Mouse (Mus musculus) embryonic facial prominence, embryonic 12.5 days (tissue): ENCODE results near the gene Azin2. TPM values are rescaled to one million over a fixed set of nuclear protein-coding genes. Genes with fewer than 3 reads are reported as not detected.

Experiments used
- ATAC-seq: fragments of 200-750 bp; cut with Nextera tagmentation; 2 replicates; pipeline ENCODE4 v1.8.0; 2017; ENCODE audit not compliant: insufficient number of reproducible peaks, insufficient read depth, low FRiP score, low TSS enrichment
- H3K27ac ChIP-seq: fragments of 300-500 bp; sonication (generic); 2 replicates; pipeline ENCODE4 v1.5.1; 2016; ENCODE audit warnings: mild to moderate bottlenecking
- H3K27me3 ChIP-seq: fragments of 300-500 bp; sonication (generic); 2 replicates; pipeline ENCODE4 v1.6.1; 2016; ENCODE audit warnings: mild to moderate bottlenecking, moderate library complexity
- H3K36me3 ChIP-seq: fragments of 300-500 bp; sonication (generic); 2 replicates; pipeline ENCODE4 v1.6.1; 2016; ENCODE audit warnings: mild to moderate bottlenecking
- H3K4me1 ChIP-seq: fragments of 300-500 bp; sonication (generic); 2 replicates; pipeline ENCODE4 v1.6.1; 2016
- H3K4me2 ChIP-seq: fragments of 300-500 bp; sonication (generic); replicated peaks from 2 replicates; pipeline ENCODE4 v1.6.1; 2016; ENCODE audit warnings: mild to moderate bottlenecking, moderate library complexity
- H3K4me3 ChIP-seq: fragments of 300-500 bp; sonication (generic); 2 replicates; pipeline ENCODE4 v1.5.1; 2016; ENCODE audit warnings: mild to moderate bottlenecking
- H3K9ac ChIP-seq: fragments of 300-500 bp; sonication (generic); 2 replicates; pipeline ENCODE4 v1.6.1; 2016; ENCODE audit warnings: mild to moderate bottlenecking, moderate library complexity
- H3K9me3 ChIP-seq: fragments of 300-500 bp; sonication (generic); 2 replicates; pipeline ENCODE4 v1.6.1; 2016; ENCODE audit warnings: mild to moderate bottlenecking, moderate library complexity
- WGBS: fragments of 180-500 bp; shearing (Covaris S2); methylation state at CpG from one replicate; pipeline ENCODE4 v1.1.7; 2016; 5-methylcytosine and 5-hydroxymethylcytosine counted together
- polyA plus RNA-seq: library from polyadenylated mRNA; unstranded; fragments of >200 nt; fragmentation: Nextera tagmentation; extraction: Ambion mirVana; gene quantifications from 2 replicates; pipeline ENCODE4 v1.2.1, GENCODE M21; 2016

Azin2 gene
- polyA plus RNA-seq, 1 experiment from 2014 or later: 28.8 TPM

- no peaks in the 10 kb centered on the region for H3K9me3 ChIP-seq
- no peak overlapping the region for H3K9ac ChIP-seq
- 36% methylated on average over 8 of the region's 8 CpGs for WGBS
- no peak overlapping the region for H3K4me2 ChIP-seq
- no peak for ATAC-seq
- H3K27me3 ChIP-seq: no peaks in the 10 kb centered on the region
- no peak overlapping the region for H3K27ac ChIP-seq
- no peaks in the 10 kb centered on the region for H3K36me3 ChIP-seq
- H3K4me3 ChIP-seq: no peak overlapping the region
- peaks cover 33% of the 10 kb centered on the region for H3K4me1 ChIP-seq
Measured at GRCm38 (mm10) chr4:128958849-128959248, 3.4 kb downstream of the Azin2 start.

- no peak for ATAC-seq
- no peaks in the 10 kb centered on the region for H3K9me3 ChIP-seq
- H3K9ac ChIP-seq: no peak overlapping the region
- 0 out of 2 replicates have a peak overlapping the region, but pooled peaks have one; percentile 46 for H3K27ac ChIP-seq
- no peak overlapping the region for H3K4me2 ChIP-seq
- WGBS: 81% methylated on average over 11 of the region's 11 CpGs
- no peaks in the 10 kb centered on the region for H3K27me3 ChIP-seq
- H3K36me3 ChIP-seq: no peaks in the 10 kb centered on the region
- H3K4me3 ChIP-seq: no peak overlapping the region
- H3K4me1 ChIP-seq: peaks cover 31% of the 10 kb centered on the region
Measured at GRCm38 (mm10) chr4:128958156-128958555, 4.1 kb downstream of the Azin2 start.

- no peaks in the 10 kb centered on the region for H3K27me3 ChIP-seq
- ATAC-seq: no peak
- H3K4me2 ChIP-seq: no peak overlapping the region
- no peak overlapping the region for H3K9ac ChIP-seq
- H3K27ac ChIP-seq: 0 out of 2 replicates have a peak overlapping the region, but pooled peaks have one; percentile 46
- no peaks in the 10 kb centered on the region for H3K9me3 ChIP-seq
- H3K36me3 ChIP-seq: no peaks in the 10 kb centered on the region
- WGBS: 51% methylated on average over 11 of the region's 11 CpGs
- no peak overlapping the region for H3K4me3 ChIP-seq
- peaks cover 28% of the 10 kb centered on the region for H3K4me1 ChIP-seq
Measured at GRCm38 (mm10) chr4:128957155-128957911, 4.9 kb downstream of the Azin2 start.

- Histone ChIP-seq H3K27ac (no peak overlapping the region), H3K4me1 (peaks cover 17% of the 10 kb centered on the region), H3K9me3 (no peaks in the 10 kb centered on the region), H3K9ac (no peak overlapping the region), H3K4me2 (no peak overlapping the region), H3K4me3 (no peak overlapping the region), H3K27me3 (0 out of 2 replicates have a peak, but pooled peaks cover 6% of the 10 kb centered on the region), H3K36me3 (no peaks in the 10 kb centered on the region)
- 84% methylated on average over 5 of the region's 5 CpGs for WGBS
- no peak for ATAC-seq
Measured at GRCm38 (mm10) chr4:128953851-128954250, 8.4 kb downstream of the Azin2 start.

GRCm38 (mm10) chr4:128950461-128950860 lies 11.8 kb downstream of the Azin2 start:
- Histone ChIP-seq H3K4me3 (no peak overlapping the region), H3K27me3 (0 out of 2 replicates have a peak, but pooled peaks cover 6% of the 10 kb centered on the region), H3K36me3 (no peaks in the 10 kb centered on the region), H3K4me1 (peaks cover 3% of the 10 kb centered on the region; the same call in 1 of the 2 replicates), H3K9me3 (no peaks in the 10 kb centered on the region), H3K27ac (no peak overlapping the region), H3K4me2 (no peak overlapping the region), H3K9ac (no peak overlapping the region)
- no peak for ATAC-seq
- 82% methylated on average over 5 of the region's 5 CpGs for WGBS

GRCm38 (mm10) chr4:128949470-128950005 lies 12.7 kb downstream of the Azin2 start:
- Histone ChIP-seq H3K27me3 (0 out of 2 replicates have a peak, but pooled peaks cover 6% of the 10 kb centered on the region), H3K4me1 (peaks cover 3% of the 10 kb centered on the region; the same call in 1 of the 2 replicates), H3K9me3 (no peaks in the 10 kb centered on the region), H3K4me3 (no peak overlapping the region), H3K4me2 (no peak overlapping the region), H3K27ac (no peak overlapping the region), H3K9ac (no peak overlapping the region), H3K36me3 (no peaks in the 10 kb centered on the region)
- 39% methylated on average over 15 of the region's 15 CpGs for WGBS
- ATAC-seq: no peak

- Histone ChIP-seq H3K36me3 (no peaks in the 10 kb centered on the region), H3K9ac (no peak overlapping the region), H3K27me3 (0 out of 2 replicates have a peak, but pooled peaks cover 6% of the 10 kb centered on the region), H3K4me3 (no peak overlapping the region), H3K9me3 (no peaks in the 10 kb centered on the region), H3K4me1 (peaks cover 3% of the 10 kb centered on the region; the same call in 1 of the 2 replicates), H3K4me2 (no peak overlapping the region), H3K27ac (no peak overlapping the region)
- 25% methylated on average over 6 of the region's 6 CpGs for WGBS
- no peak for ATAC-seq
Measured at GRCm38 (mm10) chr4:128948137-128948674, 14.0 kb downstream of the Azin2 start.

- H3K9ac ChIP-seq: no peak overlapping the region
- no peaks in the 10 kb centered on the region for H3K9me3 ChIP-seq
- H3K4me1 ChIP-seq: peaks cover 3% of the 10 kb centered on the region; the same call in 1 of the 2 replicates
- 17% methylated on average over 18 of the region's 18 CpGs for WGBS
- H3K27ac ChIP-seq: 0 out of 2 replicates have a peak overlapping the region, but pooled peaks have one; percentile 17
- 0 out of 2 replicates have a peak, but pooled peaks cover 6% of the 10 kb centered on the region for H3K27me3 ChIP-seq
- peak overlapping the region; percentile 22; the same call in 1 of the 2 replicates for H3K4me2 ChIP-seq
- ATAC-seq: no peak
- H3K36me3 ChIP-seq: no peaks in the 10 kb centered on the region
- no peak overlapping the region for H3K4me3 ChIP-seq
Measured at GRCm38 (mm10) chr4:128947326-128947933, 14.8 kb downstream of the Azin2 start.

GRCm38 (mm10) chr4:128946736-128947135 lies 15.5 kb downstream of the Azin2 start:
- Histone ChIP-seq H3K9me3 (no peaks in the 10 kb centered on the region), H3K36me3 (no peaks in the 10 kb centered on the region), H3K27me3 (0 out of 2 replicates have a peak, but pooled peaks cover 6% of the 10 kb centered on the region), H3K4me1 (peaks cover 3% of the 10 kb centered on the region; the same call in 1 of the 2 replicates), H3K4me2 (no peak overlapping the region), H3K4me3 (no peak overlapping the region), H3K27ac (no peak overlapping the region), H3K9ac (no peak overlapping the region)
- WGBS: 77% methylated on average over 9 of the region's 9 CpGs
- no peak for ATAC-seq

- no peak for ATAC-seq
Measured at GRCm38 (mm10) chr4:128942346-128942745, 19.9 kb downstream of the Azin2 start.

GRCm38 (mm10) chr4:128935595-128935994 lies 26.6 kb downstream of the Azin2 start:
- H3K27me3 ChIP-seq: no peaks in the 10 kb centered on the region
- WGBS: 66% methylated on average over 5 of the region's 5 CpGs
- no peaks in the 10 kb centered on the region for H3K4me1 ChIP-seq
- no peak overlapping the region for H3K4me2 ChIP-seq
- ATAC-seq: no peak
- no peaks in the 10 kb centered on the region for H3K9me3 ChIP-seq
- no peak overlapping the region for H3K9ac ChIP-seq
- no peak overlapping the region for H3K27ac ChIP-seq
- H3K4me3 ChIP-seq: no peak overlapping the region
- H3K36me3 ChIP-seq: no peaks in the 10 kb centered on the region

More at GRCm38 (mm10) chr4:128942346-128942745, 19.9 kb downstream of the Azin2 start:
- Histone ChIP-seq H3K9ac (no peak overlapping the region), H3K27me3 (no peaks in the 10 kb centered on the region), H3K36me3 (no peaks in the 10 kb centered on the region), H3K4me1 (peaks cover 2% of the 10 kb centered on the region; the same call in 1 of the 2 replicates), H3K27ac (no peak overlapping the region), H3K4me2 (no peak overlapping the region), H3K9me3 (no peaks in the 10 kb centered on the region), H3K4me3 (no peak overlapping the region)
- 55% methylated on average over 3 of the region's 3 CpGs for WGBS
